8 mouse cellular contexts compared by ENCODE assay signal in genomic region chrX:100625802-100626793, GRCm38 (mm10). TPM values are rescaled to one million over a fixed set of nuclear protein-coding genes. Genes with fewer than 3 reads are reported as not detected.
DNase-seq lines count a peak whose midpoint lies in the region; ATAC-seq lines count a peak whose summit lies in the region.

Gene Pdzd11 (minus strand): TSS chrX:100626568.

- H3K9me3 ChIP-seq in lung, embryonic 16.5 days (ENCODE audit: control insufficient read depth, low read length): no peaks in the 10 kb centered on the region

- H3K4me3 ChIP-seq in lung, embryonic 16.5 days (ENCODE audit: low read length): peak within 1 kb of the TSS; percentile 67

- ATAC-seq in hematopoietic stem cell, adult 5-6 weeks (replicated peaks in 1 of 2; ENCODE audit: insufficient read depth in 1 of 2, low FRiP score in 2 of 2, low TSS enrichment in 1 of 2, low read depth in 1 of 2, poor library complexity in 2 of 2, severe bottlenecking in 2 of 2): peak; percentile 100
- peak; percentile 100 for ATAC-seq in lung, embryonic 16.5 days (ENCODE audit: low read depth)

- no peaks in the 10 kb centered on the region; the same call in 1 of the 2 replicates for H3K4me1 ChIP-seq in lung, embryonic 16.5 days (replicated peaks; ENCODE audit: control insufficient read depth, insufficient read depth, low read length)

- H3K36me3 ChIP-seq in lung, embryonic 16.5 days (ENCODE audit: control insufficient read depth, insufficient read depth, low read length): 0 out of 2 replicates have a peak, but pooled peaks cover 6% of the 10 kb centered on the region

- peak; percentile 95 for DNase-seq in MEL-GATA-1-ER (ENCODE audit: extremely low read depth, low read depth)
- peak; percentile 76 for DNase-seq in cerebellum, adult 8-10 months
- peak; percentile 90 for DNase-seq in forelimb bud, embryonic 11.5 days (ENCODE audit: low read depth, low spot score)
- peak; percentile 39 for DNase-seq in layer of hippocampus, adult 9-10 months (ENCODE audit: low spot score)
- peak; percentile 29 for DNase-seq in ovary, postnatal 10 days (ENCODE audit: low spot score)
- DNase-seq in thymus, postnatal 10 days (ENCODE audit: low spot score in 2 of 2): peak; percentile 81 to 82

- H3K27me3 ChIP-seq in lung, embryonic 16.5 days (ENCODE audit: control insufficient read depth, insufficient read depth, low read depth, low read length): no peaks in the 10 kb centered on the region

- peak within 1 kb of the TSS; percentile 81 for H3K9ac ChIP-seq in lung, embryonic 16.5 days (ENCODE audit: low read length)

- WGBS in lung, embryonic 16.5 days: 19% methylated on average over 62 of the region's 62 CpGs

- peak within 1 kb of the TSS; percentile 65 for H3K4me2 ChIP-seq in lung, embryonic 16.5 days (ENCODE audit: low read depth, low read length)

- peak within 1 kb of the TSS; percentile 81 for H3K27ac ChIP-seq in lung, embryonic 16.5 days (ENCODE audit: low read length)

RNA-seq across cellular contexts. Expression of gene Pdzd11, which starts in this region (rescaled TPM):
- total RNA-seq in hematopoietic stem cell, adult 5-6 weeks (2017): 25.9 and 26.3 TPM in 2 replicates
- 99.3 and 103 TPM in 2 replicates for polyA plus RNA-seq in lung, embryonic 16.5 days (2015; fragmentation: Nextera tagmentation; extraction: Ambion mirVana)

Comparison
In these comparisons a context has a peak if more than half of its experiments do, and no peak if none do; other contexts are left out.
1. Peak in every context shown above with its lines: DNase-seq, ATAC-seq, H3K4me3 ChIP-seq and H3K27ac ChIP-seq.
2. DNase-seq: peak in every context shown above with its lines; median percentile 95 in MEL-GATA-1-ER; 90 in forelimb bud, embryonic 11.5 days; 82 in thymus, postnatal 10 days; 76 in cerebellum, adult 8-10 months; 39 in layer of hippocampus, adult 9-10 months; 29 in ovary, postnatal 10 days.